Mouse (Mus musculus) frontal cortex, adult 2 months (tissue): ENCODE results near the gene Tcf25. TPM values are rescaled to one million over a fixed set of nuclear protein-coding genes. Genes with fewer than 3 reads are reported as not detected.

ENCODE experiments used
- DNase-seq, 2 experiments: peaks; one replicate each; pipeline ENCODE4 v3.0.0; 2022; ENCODE audit warnings: low spot score in 1 of 2; ENCODE audit errors: extremely low spot score in 1 of 2
- polyA plus RNA-seq: library from polyadenylated mRNA; depleted of rRNA; stranded (reverse); fragments of >200 nt; gene quantifications from 2 replicates; pipeline ENCODE4 v1.2.3, GENCODE M21; 2012; rRNA removed

Tcf25 gene
- polyA plus RNA-seq, result 583 and 605 TPM in 2 replicates

DNA sequence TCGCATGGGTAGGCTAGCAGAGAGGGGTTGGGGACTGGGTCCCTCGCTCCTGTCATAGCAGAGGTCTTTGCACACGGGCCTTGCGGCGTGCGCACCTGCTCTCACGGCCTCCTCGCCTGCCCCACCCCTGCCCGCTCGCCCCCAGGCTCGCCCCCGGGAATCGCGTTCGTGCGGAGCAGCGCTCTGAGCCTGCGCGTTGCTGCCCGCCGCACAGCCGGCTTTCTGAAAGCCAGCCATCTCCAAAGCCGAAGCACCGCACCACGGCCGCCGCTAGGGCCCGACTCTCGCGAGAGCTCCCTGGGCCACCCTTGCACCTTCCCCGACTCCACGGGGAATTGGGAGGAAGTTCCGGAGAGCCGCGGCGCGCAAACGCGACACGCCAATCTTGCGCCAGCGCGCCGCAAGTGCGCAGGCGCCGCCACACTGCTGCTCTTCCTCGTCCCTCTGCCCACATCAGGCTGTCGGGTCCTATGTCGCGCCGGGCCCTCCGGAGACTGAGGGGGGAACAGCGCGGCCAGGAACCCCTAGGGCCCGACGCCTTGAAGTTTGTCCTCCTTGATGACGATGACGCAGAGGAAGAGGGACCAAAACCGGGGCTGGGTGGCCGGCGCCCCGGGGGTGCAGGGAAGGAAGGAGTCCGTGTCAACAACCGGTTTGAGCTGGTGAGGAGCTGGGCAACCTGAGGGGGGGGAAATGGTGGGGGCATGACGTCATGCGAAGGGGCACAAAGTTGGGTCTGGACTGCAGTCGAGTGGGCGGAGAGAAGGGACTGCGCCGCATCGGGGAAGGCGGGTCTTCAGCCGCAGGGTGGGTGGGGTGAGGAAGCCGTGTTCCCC lies at the start of gene Tcf25:
Gene Tcf25, plus strand, starts transcription at position 351 of the 836 bp plus-strand sequence.
- peak; percentile 93 to 97 for DNase-seq

DNA sequence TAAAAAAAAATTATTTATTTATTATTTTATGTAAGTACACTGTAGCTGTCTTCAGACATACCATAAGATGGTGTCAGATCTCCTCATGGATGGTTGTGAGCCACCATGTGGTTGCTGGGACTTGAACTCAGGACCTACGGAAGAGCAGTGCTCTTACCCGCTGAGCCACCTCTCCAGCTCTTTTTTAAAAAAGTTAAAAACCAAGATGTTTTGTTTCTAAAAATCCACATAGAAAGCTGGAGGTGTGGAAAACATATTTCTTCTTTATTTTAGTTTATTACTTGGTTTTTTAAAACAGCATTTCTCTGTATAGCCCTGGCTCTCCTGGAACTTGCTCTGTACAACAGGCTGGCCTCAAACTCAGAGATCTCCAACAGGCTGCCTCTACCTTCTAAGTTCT lies 45.0 kb upstream of the Tcf25 start:
- no peak for DNase-seq

- DNase-seq, result no peak
Measured at GRCm38 (mm10) chr8:123329350-123329749, 44.2 kb upstream of the Tcf25 start.

GRCm38 (mm10) chr8:123329961-123330360 lies 43.6 kb upstream of the Tcf25 start:
- DNase-seq, result no peak

DNA sequence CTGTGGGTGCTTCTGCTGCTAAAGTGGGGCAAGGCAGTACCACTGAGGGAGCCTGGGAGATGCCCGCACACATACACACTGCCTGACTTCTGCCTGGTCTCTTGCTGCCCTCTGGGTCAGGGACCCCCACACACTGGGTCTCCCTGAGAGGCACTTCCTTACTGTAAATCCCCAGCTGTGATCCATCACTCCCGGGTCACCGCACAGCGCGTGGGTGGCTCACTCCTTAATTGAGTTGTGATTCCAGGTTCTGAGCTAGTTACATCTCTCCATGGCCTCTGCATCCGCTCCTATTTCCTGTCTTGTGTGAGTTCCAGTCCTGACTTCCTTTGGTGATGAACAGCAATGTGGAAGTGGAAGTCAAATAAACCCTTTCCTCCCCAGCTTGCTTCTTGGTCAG lies 42.9 kb upstream of the Tcf25 start:
- no peak for DNase-seq

GRCm38 (mm10) chr8:123331301-123331700 lies 42.3 kb upstream of the Tcf25 start:
- DNase-seq, result peak in 1 of 2 experiments; percentile 65

DNA sequence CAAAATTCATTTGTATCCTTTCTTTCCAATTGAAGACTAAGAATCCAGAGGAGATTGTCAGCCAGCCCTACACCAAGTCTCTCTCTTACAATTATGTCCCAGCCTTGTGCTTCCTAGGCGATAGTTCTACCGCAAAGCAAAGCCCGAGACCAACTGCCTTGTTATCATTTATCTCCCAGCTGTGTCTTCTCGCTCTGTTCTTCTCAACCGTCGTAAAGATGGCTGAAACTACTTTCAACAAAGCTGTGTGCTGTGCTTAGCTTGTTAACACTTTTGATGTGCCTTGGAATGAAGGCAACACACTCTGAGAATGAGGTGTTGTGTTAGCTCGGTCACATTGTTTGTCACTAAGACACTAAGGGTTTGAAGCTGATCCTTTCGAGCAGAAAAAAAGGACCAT lies 41.7 kb upstream of the Tcf25 start:
- no peak for DNase-seq

DNA sequence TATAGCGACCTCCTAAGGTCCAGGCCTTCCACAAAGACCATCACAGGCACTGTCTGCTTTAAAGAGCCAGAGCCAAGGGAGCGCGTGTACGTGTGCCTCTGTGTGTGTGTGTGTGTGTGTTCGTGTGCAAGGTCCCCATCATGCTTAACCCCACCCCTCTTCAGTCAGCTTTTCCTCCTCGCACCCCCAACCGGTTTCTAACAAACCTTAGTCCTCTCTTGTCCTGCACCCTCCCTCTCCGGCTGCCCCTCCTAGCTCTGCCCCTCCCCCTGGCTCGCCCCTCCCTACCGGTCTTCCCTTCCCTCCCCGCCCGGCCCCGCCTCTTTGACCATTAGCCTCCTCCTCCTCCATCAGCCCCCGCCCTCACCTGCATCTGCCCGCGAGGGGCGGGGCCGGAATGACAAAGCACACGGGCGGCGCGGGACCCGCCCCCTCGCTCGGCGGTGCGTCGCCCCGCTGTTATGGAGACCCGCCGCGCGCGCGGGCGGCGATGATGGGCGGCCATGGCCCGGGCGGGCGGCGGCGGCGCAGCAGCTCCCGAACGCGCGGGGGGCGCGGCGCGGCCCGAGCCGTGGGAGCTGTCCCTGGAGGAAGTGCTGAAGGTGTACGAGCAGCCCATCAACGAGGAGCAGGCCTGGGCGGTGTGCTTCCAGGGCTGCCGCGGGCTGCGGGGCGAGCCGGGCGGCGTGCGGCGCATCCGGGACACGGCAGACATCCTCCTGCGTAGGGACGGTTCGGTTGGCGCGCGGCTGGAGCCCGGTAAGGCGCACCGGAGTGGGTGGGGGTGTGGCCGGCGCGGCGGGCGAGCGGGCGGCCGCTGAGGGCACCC lies 41.1 kb upstream of the Tcf25 start, which contains the start of gene Spire2:
Gene Spire2, plus strand, starts transcription at position 452 of the 829 bp plus-strand sequence.
- DNase-seq, result peak in 1 of 2 experiments; percentile 55

DNA sequence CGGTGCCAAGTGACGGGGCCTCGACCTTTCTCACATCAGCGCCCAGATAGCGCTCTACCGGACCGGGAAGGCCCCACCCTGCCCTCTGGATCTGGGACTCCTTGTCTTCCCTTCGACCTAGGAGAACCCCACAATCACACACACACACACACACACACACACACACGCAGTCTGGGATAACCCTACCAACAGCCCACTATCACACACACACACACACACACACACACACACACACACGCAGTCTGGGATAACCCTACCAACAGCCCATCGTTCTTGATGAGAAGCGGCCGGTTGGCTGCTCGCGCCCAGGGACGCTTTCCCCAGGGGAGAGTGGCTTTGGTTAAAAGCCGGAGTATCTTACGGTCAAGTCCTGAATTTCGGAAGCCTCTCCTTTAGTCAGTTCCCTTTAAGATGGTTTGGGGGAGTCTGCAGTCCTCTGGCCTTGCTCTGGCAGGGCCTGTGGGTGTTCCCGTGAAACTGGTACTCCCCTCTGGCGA lies 40.4 kb upstream of the Tcf25 start:
- no peak for DNase-seq

GRCm38 (mm10) chr8:123333864-123334263 lies 39.7 kb upstream of the Tcf25 start:
- peak in 1 of 2 experiments; percentile 45 for DNase-seq

DNA sequence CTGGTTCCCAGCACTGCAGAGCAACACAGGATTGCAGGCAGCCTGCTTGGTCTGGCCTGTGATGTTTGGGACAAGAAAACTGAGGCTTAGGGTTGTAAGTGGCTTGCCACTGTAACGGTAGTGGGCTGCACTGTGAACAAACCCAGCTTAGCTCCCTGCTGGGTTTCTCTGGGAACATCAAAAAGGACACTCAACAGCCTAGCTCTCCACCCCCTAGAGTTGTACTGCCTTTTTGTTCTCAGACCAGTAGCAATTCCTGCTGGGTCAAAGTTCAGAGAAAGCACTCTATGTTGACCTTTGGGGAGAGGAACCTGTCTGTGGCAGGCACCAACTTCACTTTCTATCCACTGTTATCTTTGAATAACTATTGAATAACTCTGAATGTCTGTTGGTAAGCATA lies 39.1 kb upstream of the Tcf25 start:
- DNase-seq, result no peak

DNA sequence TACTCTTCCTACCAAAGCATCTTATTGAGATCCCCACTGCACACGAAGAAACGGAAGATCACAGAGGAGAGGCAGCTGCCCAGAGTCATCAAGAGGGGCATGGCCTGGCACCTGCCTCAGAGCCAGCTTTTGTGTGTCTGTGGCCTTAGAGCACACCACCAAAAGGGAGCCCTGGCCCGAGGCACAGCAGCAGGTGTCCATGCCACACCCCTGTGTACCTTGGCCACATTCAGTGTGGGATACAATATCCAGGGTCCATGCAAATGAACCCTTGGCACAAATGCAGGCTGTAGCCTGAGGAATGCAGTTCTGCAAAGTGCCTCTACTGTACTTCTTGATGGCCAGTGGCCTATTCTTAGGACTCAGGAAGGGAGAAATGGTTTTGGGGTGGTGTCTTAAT lies 36.1 kb upstream of the Tcf25 start:
- no peak for DNase-seq

GRCm38 (mm10) chr8:123340071-123340470 lies 33.5 kb upstream of the Tcf25 start:
- DNase-seq, result no peak

- DNase-seq, result no peak
Measured at GRCm38 (mm10) chr8:123341040-123342015, 32.2 kb upstream of the Tcf25 start.

GRCm38 (mm10) chr8:123342253-123342652 lies 31.3 kb upstream of the Tcf25 start:
- DNase-seq, result peak in 1 of 2 experiments; percentile 28

GRCm38 (mm10) chr8:123342911-123343310 lies 30.6 kb upstream of the Tcf25 start:
- DNase-seq, result no peak

DNA sequence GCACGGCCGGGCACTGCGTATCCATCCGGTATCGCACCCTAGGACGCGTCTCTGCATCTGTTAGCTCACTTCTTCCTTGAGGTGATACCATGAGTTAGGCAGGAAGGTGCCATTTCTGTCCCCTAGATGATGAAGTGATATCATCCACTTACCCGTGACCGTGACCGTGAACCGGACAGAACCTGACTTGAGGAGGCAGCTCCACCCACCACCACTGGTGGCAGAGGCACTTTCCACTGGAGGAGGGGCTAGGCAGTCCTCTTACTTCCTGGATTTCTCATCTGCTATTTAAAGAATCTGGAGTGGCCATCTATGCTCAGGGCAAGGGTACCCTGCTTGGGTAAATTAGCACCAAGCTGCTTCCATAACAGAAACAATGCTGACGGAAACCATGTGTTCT lies 30.1 kb upstream of the Tcf25 start:
- no peak for DNase-seq

- no peak for DNase-seq
Measured at GRCm38 (mm10) chr8:123345135-123345534, 28.4 kb upstream of the Tcf25 start.

DNA sequence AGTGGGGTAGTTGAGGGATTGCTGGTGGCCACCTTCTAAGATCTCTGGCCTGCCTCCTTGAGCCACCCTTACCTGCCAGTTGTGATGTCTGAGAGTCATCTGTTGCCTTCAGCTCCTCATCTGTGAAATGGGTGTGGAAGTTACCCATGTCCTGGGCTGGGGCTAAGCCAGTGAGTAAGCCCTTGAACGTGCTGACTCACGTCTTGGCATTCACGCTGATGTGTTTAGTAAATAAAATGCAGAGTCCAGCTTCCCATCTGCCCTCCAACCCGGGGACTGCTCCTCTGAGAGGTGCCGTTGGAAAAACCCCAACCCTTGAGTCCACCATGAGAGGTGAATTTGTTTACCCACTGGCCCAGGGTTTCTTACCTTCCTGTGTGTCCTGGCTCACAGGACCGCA lies 27.7 kb upstream of the Tcf25 start:
- DNase-seq, result no peak

GRCm38 (mm10) chr8:123347293-123347692 lies 26.3 kb upstream of the Tcf25 start:
- DNase-seq, result no peak
